Mouse (Mus musculus) midbrain, postnatal 0 days (tissue): ENCODE measurements around the gene Dnm2. TPM values are rescaled to one million over a fixed set of nuclear protein-coding genes. Genes with fewer than 3 reads are reported as not detected.

ENCODE experiments used
- ATAC-seq: fragments of 200-750 bp; cut with Nextera tagmentation; 2 replicates; pipeline ENCODE4 v1.8.0; 2017; ENCODE audit warnings: moderate number of reproducible peaks, mild to moderate bottlenecking, moderate TSS enrichment, moderate library complexity; ENCODE audit not compliant: low FRiP score
- DNase-seq: peaks from one replicate; pipeline ENCODE4 v3.0.0-alpha.2; 2015; ENCODE audit warnings: low spot score
- H3K27ac ChIP-seq: fragments of 300-500 bp; sonication (generic); 2 replicates; pipeline ENCODE4 v1.5.1; 2014; ENCODE audit warnings: low read depth, mild to moderate bottlenecking, low read length, mixed read lengths
- H3K27me3 ChIP-seq: fragments of 300-500 bp; sonication (generic); 2 replicates; pipeline ENCODE4 v1.6.1; 2014; ENCODE audit warnings: low read length, control low read depth, mixed read lengths; ENCODE audit not compliant: insufficient read depth
- H3K36me3 ChIP-seq: fragments of 300-500 bp; sonication (generic); 2 replicates; pipeline ENCODE4 v1.6.1; 2014; ENCODE audit warnings: low read length, control low read depth, mixed read lengths; ENCODE audit not compliant: insufficient read depth
- H3K4me1 ChIP-seq: fragments of 300-500 bp; sonication (generic); 2 replicates; pipeline ENCODE4 v1.6.1; 2014; ENCODE audit warnings: mild to moderate bottlenecking, control low read depth, antibody characterized with exemption, low read length, mixed read lengths; ENCODE audit not compliant: insufficient read depth
- H3K4me2 ChIP-seq: fragments of 300-500 bp; sonication (generic); 2 replicates; pipeline ENCODE4 v1.6.1; 2014; ENCODE audit warnings: low read depth, mild to moderate bottlenecking, low read length, mixed read lengths; ENCODE audit not compliant: poor library complexity, severe bottlenecking
- H3K4me3 ChIP-seq: fragments of 300-500 bp; sonication (generic); 2 replicates; pipeline ENCODE4 v1.5.1; 2014; ENCODE audit warnings: low read depth, mild to moderate bottlenecking, low read length, moderate library complexity
- H3K9ac ChIP-seq: fragments of 300-500 bp; sonication (generic); replicated peaks from 2 replicates; pipeline ENCODE4 v1.6.1; 2014; ENCODE audit warnings: mild to moderate bottlenecking, low read length, moderate library complexity, mixed read lengths; ENCODE audit not compliant: poor library complexity, severe bottlenecking
- H3K9me3 ChIP-seq: fragments of 300-500 bp; sonication (generic); 2 replicates; pipeline ENCODE4 v1.6.1; 2016; ENCODE audit warnings: low read length, control low read depth
- CTCF ChIP-seq: IDR thresholded peaks from 2 replicates; pipeline ENCODE4 v1.5.1; 2016; ENCODE audit warnings: antibody characterized with exemption, mild to moderate bottlenecking
- WGBS: fragments of 180-500 bp; shearing (Covaris S2); extraction: QIAGEN DNeasy Blood & Tissue Kit; methylation state at CpG from one replicate; pipeline ENCODE4 v1.1.7; 2014; 5-methylcytosine and 5-hydroxymethylcytosine counted together
- polyA plus RNA-seq: library from polyadenylated mRNA; unstranded; fragments of >200 nt; fragmentation: Nextera tagmentation; extraction: Ambion mirVana; gene quantifications from 2 replicates; pipeline ENCODE4 v1.2.1, GENCODE M21; 2015
- total RNA-seq: library from RNA; depleted of rRNA; stranded (reverse); fragments of >200 nt; gene quantifications from 2 replicates; pipeline ENCODE4 v1.2.3, GENCODE M21; 2014

Gene Dnm2
- total and polyA plus RNA-seq, 2 experiments from 2014 or later, result 59.2 to 69.2 TPM

DNA sequence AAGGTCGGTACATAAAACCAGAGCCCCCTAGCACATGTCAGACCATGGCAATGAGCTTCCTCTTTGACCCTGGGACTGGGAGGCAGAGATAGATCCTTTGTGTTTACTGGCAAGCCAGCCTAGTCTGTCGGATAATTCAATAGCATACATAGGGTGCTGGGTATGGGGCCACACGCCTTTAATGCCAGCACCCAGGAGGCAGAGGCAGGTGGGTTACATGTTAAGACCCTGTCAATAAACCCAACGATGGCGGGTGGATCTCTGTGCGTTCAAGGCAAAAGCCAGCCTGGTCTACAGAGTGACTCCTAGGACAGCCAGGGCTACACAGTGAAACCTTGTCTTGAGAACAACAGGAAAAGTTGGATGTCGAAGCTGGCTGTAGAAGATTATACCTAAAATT lies 16.1 kb upstream of the Dnm2 start:
- ATAC-seq, result no peak

DNA sequence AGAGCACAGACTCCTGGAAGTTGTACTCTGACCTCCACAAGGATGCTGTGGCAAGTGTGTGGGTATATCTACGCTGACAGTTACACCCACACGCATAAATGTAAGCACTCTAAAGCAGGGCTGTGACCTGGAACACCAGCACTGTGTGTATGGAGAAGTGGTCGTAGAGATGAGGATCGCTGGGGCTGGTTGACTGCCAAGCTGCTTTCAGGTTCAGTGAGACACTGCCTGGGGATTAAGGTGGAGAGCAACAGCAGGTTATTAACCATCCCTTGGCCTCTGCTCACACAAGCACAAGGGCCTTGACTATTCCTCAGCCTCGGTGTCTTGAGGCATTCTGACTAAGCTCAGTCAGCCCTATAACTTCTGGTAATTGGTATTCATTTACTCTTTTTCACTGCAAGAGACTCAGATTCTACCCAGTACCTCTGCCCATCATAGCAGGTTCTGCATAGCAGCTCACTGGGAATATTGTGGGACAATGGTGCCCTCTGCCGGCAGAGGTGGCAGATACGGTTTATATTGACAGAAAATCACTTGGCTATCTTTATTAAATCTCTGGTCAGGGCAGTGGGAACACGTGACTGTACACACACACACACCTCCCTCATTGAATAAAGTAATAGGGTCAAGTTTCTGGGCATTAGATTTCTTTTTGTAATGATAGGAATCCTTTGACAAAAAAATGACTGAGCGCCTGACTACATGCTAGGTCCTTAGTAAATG lies 15.0 kb upstream of the Dnm2 start:
- WGBS, result 31% methylated on average over 9 of the region's 9 CpGs
- peak; percentile 87 for TF ChIP-seq CTCF
- H3K9me3 ChIP-seq, result no peaks in the 10 kb centered on the region
- no peaks in the 10 kb centered on the region for H3K27me3 ChIP-seq
- H3K4me3 ChIP-seq, result no peak overlapping the region
- H3K4me2 ChIP-seq, result no peak overlapping the region; the same call in 1 of the 2 replicates
- H3K27ac ChIP-seq, result no peak overlapping the region
- H3K36me3 ChIP-seq, result peaks cover 25% of the 10 kb centered on the region
- 0 out of 2 replicates have a peak, but pooled peaks cover 3% of the 10 kb centered on the region for H3K4me1 ChIP-seq
- DNase-seq, result peak; percentile 86
- no peak overlapping the region for H3K9ac ChIP-seq
- 0 out of 2 replicates have a peak, but pooled peaks have one; percentile 9 for ATAC-seq

More for the DNA sequence above, 16.1 kb upstream of the Dnm2 start:
- H3K4me3 ChIP-seq, result no peak overlapping the region
- no peak overlapping the region for H3K4me2 ChIP-seq
- TF ChIP-seq CTCF, result no peak
- H3K36me3 ChIP-seq, result peaks cover 29% of the 10 kb centered on the region
- no peak overlapping the region for H3K9ac ChIP-seq
- 74% methylated on average over 7 of the region's 7 CpGs for WGBS
- no peak overlapping the region for H3K27ac ChIP-seq
- H3K9me3 ChIP-seq, result no peaks in the 10 kb centered on the region
- H3K27me3 ChIP-seq, result no peaks in the 10 kb centered on the region
- 0 out of 2 replicates have a peak, but pooled peaks cover 3% of the 10 kb centered on the region for H3K4me1 ChIP-seq
- no peak for DNase-seq

DNA sequence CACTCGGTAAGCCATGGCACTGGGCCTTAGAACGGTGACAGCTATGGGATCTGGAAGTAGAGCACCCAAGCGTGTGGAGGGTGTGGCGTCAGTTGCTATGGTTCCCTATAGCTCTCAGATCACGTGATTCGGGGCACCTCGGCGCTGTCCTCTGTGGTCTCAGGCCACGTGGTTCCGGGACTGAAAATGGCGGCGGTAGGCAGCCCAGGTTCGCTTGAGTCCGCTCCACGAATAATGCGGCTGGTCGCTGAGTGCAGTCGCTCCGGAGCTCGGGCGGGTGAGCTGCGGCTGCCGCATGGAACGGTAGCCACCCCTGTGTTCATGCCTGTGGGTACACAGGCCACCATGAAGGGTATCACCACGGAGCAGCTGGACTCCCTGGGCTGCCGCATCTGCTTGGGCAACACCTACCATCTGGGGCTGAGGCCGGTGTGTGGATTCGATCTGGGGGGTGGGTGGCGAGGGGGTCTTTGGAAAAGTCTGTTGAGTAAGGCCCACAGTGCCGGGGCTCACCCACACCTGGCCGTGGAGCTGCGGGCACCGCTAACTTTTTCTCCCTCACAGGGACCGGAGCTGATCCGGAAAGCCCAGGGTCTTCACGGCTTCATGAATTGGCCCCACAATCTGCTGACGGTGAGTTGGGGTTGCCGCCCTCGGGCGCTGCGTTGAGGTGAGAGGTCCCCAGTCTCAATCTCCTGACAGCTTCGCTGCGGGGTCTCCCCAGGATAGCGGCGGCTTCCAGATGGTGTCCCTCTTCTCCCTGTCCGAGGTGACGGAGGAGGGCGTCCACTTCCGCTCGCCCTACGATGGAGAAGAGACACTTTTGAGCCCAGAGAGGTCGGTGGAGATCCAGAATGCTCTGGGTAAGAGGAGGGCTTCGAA lies 12.8 kb upstream of the Dnm2 start, which contains the start of gene Qtrt1:
Qtrt1 (plus strand) TSS at position 169 of the 882 bp plus-strand sequence.
- H3K36me3 ChIP-seq, result peaks cover 20% of the 10 kb centered on the region; the same call in 1 of the 2 replicates
- H3K4me2 ChIP-seq, result peak within 1 kb of the TSS; percentile 88
- peak within 1 kb of the TSS; percentile 79 for H3K27ac ChIP-seq
- peak within 1 kb of the TSS; percentile 81 for H3K9ac ChIP-seq
- DNase-seq (peak; percentile 97), ATAC-seq (peak; percentile 94)
- 2% methylated on average over 53 of the region's 53 CpGs for WGBS
- no peaks in the 10 kb centered on the region for H3K9me3 ChIP-seq
- peak within 1 kb of the TSS; percentile 73 for H3K4me3 ChIP-seq
- no peaks in the 10 kb centered on the region for H3K27me3 ChIP-seq
- 0 out of 2 replicates have a peak, but pooled peaks cover 3% of the 10 kb centered on the region for H3K4me1 ChIP-seq
- TF ChIP-seq CTCF, result no peak; the same call in 1 of the 2 replicates

DNA sequence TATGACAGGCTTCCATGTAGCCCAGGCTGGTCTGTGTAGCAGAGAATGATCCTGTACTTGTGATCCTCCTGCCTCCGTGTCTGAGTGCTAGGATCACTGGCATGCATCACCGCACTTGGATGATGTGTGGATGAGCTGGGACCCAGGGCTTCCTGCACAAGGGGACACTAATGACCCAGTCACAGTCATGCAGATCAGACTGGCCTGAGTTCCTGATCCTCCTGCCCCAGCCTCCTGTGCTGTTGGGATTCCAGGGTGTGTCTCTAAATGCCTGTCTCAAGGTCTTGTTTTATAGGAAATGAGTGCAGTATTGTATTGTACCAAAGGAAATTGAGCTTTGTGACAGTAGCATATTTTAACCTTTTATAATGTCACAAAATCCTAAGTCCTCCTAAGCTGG lies 6.8 kb upstream of the Dnm2 start:
- 78% methylated on average over 2 of the region's 2 CpGs for WGBS
- H3K9me3 ChIP-seq, result no peaks in the 10 kb centered on the region
- peaks cover 48% of the 10 kb centered on the region for H3K36me3 ChIP-seq
- no peak for TF ChIP-seq CTCF
- H3K27me3 ChIP-seq, result no peaks in the 10 kb centered on the region
- H3K4me2 ChIP-seq, result no peak overlapping the region
- H3K4me3 ChIP-seq, result no peak overlapping the region
- H3K4me1 ChIP-seq, result no peaks in the 10 kb centered on the region
- ATAC-seq, result no peak
- H3K27ac ChIP-seq, result no peak overlapping the region
- no peak overlapping the region for H3K9ac ChIP-seq
- DNase-seq, result no peak

DNA sequence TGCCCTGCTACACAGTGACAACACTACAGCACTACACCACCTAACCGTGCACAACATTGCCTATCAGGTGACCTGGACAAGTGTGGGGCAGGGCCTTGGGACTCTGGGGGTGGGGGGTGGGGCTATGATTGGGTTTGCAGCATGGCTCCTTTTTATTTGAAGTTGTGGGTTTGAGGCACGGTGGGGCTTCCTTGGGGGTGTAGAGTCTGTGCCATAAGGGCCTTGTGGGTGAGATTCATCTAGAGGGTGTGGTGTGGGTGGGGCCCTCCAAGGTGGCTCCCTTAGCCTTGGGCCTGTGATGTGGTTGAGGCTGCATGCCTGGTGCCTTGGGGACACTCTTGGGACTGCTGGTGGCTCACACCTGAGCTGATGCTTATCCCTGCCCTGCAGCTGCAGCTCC lies 5.1 kb upstream of the Dnm2 start:
- no peak for ATAC-seq
- H3K27me3 ChIP-seq, result no peaks in the 10 kb centered on the region
- TF ChIP-seq CTCF, result no peak
- DNase-seq, result no peak
- H3K4me1 ChIP-seq, result no peaks in the 10 kb centered on the region
- peaks cover 41% of the 10 kb centered on the region for H3K36me3 ChIP-seq
- H3K4me3 ChIP-seq, result no peak overlapping the region
- no peak overlapping the region for H3K4me2 ChIP-seq
- no peaks in the 10 kb centered on the region for H3K9me3 ChIP-seq
- H3K27ac ChIP-seq, result no peak overlapping the region
- WGBS, result 92% methylated on average over 2 of the region's 2 CpGs
- no peak overlapping the region for H3K9ac ChIP-seq
